Mouse (Mus musculus): ENCODE measurements around the gene Gm21789. TPM values are rescaled to one million over a fixed set of nuclear protein-coding genes. Genes with fewer than 3 reads are reported as not detected.

The Gm21789 gene
- polyA plus RNA-seq (2012; ENCODE audit: low replicate concordance), result not detected in 2 replicates

GRCm38 (mm10) chrX:32941468-32941867, at the start of gene Gm21789:
TSS of gene Gm21789 (plus strand) at chrX:32941768.

GRCm38 (mm10) chrX:32894325-32894724, 47.2 kb upstream of the Gm21789 start, which contains the start of gene Btbd35f30:
TSS of gene Btbd35f30 (plus strand) at chrX:32894625.

DNA sequence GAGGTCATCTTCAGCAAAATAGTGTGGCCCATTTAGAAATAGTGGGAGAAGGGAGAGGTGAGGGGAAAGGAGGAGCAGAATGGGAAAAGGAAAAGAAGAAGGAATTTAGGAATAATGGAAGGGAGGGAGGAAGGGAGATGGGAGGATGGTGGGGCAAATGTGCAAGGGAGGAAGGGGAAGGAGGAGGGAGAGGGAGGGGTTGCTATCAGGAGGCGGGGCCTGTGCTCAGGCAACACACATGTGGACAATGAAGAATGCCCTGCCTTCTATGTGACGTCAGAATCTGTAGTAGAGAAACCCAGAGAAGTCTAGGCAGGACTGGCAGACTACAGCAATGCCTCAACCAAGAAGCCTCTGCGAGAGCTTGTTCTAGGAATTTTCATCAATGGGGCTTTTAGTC, 32.0 kb downstream of the Gm21789 start, which contains the start of gene Btbd35f5:
Btbd35f5 (plus strand) TSS at position 301 of the 400 bp plus-strand sequence.

Other genes with a start within 250 kb of the Gm21789 start
- gene Btbd35f21, start 215.7 kb upstream of the Gm21789 start, polyA plus RNA-seq (2012; ENCODE audit: low replicate concordance), result not detected in 2 replicates
- gene Btbd35f30, start 47.1 kb upstream of the Gm21789 start, polyA plus RNA-seq (2012; ENCODE audit: low replicate concordance), result not detected in 2 replicates
- not detected in 2 replicates for gene Btbd35f5, start 32.1 kb downstream of the Gm21789 start, polyA plus RNA-seq (2012; ENCODE audit: low replicate concordance)